Mouse (Mus musculus): ENCODE data around the gene Trak1. TPM values are rescaled to one million over a fixed set of nuclear protein-coding genes. Genes with fewer than 3 reads are reported as not detected.

Gene Trak1
- polyA plus RNA-seq, 1 experiment from 2014 or later = 9.3 TPM

DNA sequence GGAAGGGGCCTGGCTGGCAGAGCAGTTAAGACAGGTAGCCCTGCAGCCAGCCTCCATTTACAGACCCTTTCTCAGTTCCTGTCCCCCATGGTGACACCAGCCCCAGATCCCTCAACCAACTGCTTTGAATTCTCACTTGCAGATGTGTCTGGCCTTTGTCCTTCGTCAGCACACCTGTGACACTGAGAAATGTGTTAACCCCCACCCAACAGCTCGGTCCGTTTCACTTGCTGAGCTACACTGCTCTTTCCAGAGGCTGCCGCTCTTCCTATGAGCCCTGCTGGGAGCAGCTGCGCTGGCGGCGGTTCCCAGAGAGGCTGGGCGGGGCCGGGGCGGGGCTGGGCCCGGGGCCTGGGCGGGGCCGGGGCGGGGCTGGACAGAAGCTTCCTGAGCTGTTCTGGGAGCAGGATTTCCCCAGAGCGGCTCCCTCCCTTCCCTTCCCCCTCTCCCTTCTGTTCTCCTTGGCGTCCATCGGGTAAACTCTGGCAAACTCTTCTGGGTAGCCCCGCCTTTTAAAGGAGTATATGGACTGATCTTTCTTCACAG, 74.1 kb downstream of the Trak1 start:
- no peaks in the 10 kb centered on the region for H3K9me3 ChIP-seq (ENCODE audit: control insufficient read depth, low read length)
- WGBS = 1% methylated on average over 18 of the region's 18 CpGs
- peaks cover 23% of the 10 kb centered on the region for H3K4me1 ChIP-seq (ENCODE audit: control insufficient read depth, insufficient read depth, low read length)
- ATAC-seq (ENCODE audit: insufficient number of reproducible peaks, low FRiP score, low TSS enrichment, low read depth) (peak; percentile 89), DNase-seq (ENCODE audit: low spot score) (peak; percentile 92)
- H3K27ac ChIP-seq (replicated peaks; ENCODE audit: low read depth, low read length) = peak overlapping the region; percentile 84
- no peaks in the 10 kb centered on the region for H3K27me3 ChIP-seq (ENCODE audit: control insufficient read depth, insufficient read depth, low read length)
- H3K4me3 ChIP-seq (ENCODE audit: low read depth, low read length) = peak overlapping the region; percentile 14
- H3K36me3 ChIP-seq (ENCODE audit: control insufficient read depth, insufficient read depth, low read length) = no peaks in the 10 kb centered on the region
- H3K9ac ChIP-seq (ENCODE audit: low read length) = peak overlapping the region; percentile 43
- peak overlapping the region; percentile 56 for H3K4me2 ChIP-seq (ENCODE audit: low read depth, severe bottlenecking)

- DNase-seq (ENCODE audit: low spot score) (no peak), ATAC-seq (ENCODE audit: insufficient number of reproducible peaks, low FRiP score, low TSS enrichment, low read depth) (peak; percentile 64)
- Histone ChIP-seq H3K27ac (replicated peaks; ENCODE audit: low read depth, low read length) (peak overlapping the region; percentile 84), H3K9me3 (ENCODE audit: control insufficient read depth, low read length) (no peaks in the 10 kb centered on the region), H3K36me3 (ENCODE audit: control insufficient read depth, insufficient read depth, low read length) (no peaks in the 10 kb centered on the region), H3K4me3 (ENCODE audit: low read depth, low read length) (peak overlapping the region; percentile 14), H3K9ac (ENCODE audit: low read length) (peak overlapping the region; percentile 43), H3K4me2 (ENCODE audit: low read depth, severe bottlenecking) (peak overlapping the region; percentile 56), H3K4me1 (ENCODE audit: control insufficient read depth, insufficient read depth, low read length) (peaks cover 23% of the 10 kb centered on the region), H3K27me3 (ENCODE audit: control insufficient read depth, insufficient read depth, low read length) (no peaks in the 10 kb centered on the region)
- 4% methylated on average over 11 of the region's 13 CpGs for WGBS
Measured at GRCm38 (mm10) chr9:121371946-121372646, 74.8 kb downstream of the Trak1 start.

- 39% methylated on average over 13 of the region's 13 CpGs for WGBS
- Histone ChIP-seq H3K9ac (ENCODE audit: low read length) (no peak overlapping the region), H3K27ac (replicated peaks; ENCODE audit: low read depth, low read length) (no peak overlapping the region), H3K36me3 (ENCODE audit: control insufficient read depth, insufficient read depth, low read length) (no peaks in the 10 kb centered on the region), H3K4me2 (ENCODE audit: low read depth, severe bottlenecking) (no peak overlapping the region), H3K4me3 (ENCODE audit: low read depth, low read length) (no peak overlapping the region), H3K4me1 (ENCODE audit: control insufficient read depth, insufficient read depth, low read length) (peaks cover 23% of the 10 kb centered on the region), H3K9me3 (ENCODE audit: control insufficient read depth, low read length) (no peaks in the 10 kb centered on the region), H3K27me3 (ENCODE audit: control insufficient read depth, insufficient read depth, low read length) (no peaks in the 10 kb centered on the region)
- ATAC-seq (ENCODE audit: insufficient number of reproducible peaks, low FRiP score, low TSS enrichment, low read depth) (no peak), DNase-seq (ENCODE audit: low spot score) (no peak)
Measured at GRCm38 (mm10) chr9:121373107-121373506, 75.8 kb downstream of the Trak1 start.

- H3K27me3 ChIP-seq (ENCODE audit: control insufficient read depth, insufficient read depth, low read length) = no peaks in the 10 kb centered on the region
- no peaks in the 10 kb centered on the region for H3K36me3 ChIP-seq (ENCODE audit: control insufficient read depth, insufficient read depth, low read length)
- no peak overlapping the region for H3K4me3 ChIP-seq (ENCODE audit: low read depth, low read length)
- no peak overlapping the region for H3K9ac ChIP-seq (ENCODE audit: low read length)
- peaks cover 23% of the 10 kb centered on the region for H3K4me1 ChIP-seq (ENCODE audit: control insufficient read depth, insufficient read depth, low read length)
- no peak for ATAC-seq (ENCODE audit: insufficient number of reproducible peaks, low FRiP score, low TSS enrichment, low read depth)
- H3K27ac ChIP-seq (replicated peaks; ENCODE audit: low read depth, low read length) = no peak overlapping the region; the same call in 1 of the 2 replicates
- H3K9me3 ChIP-seq (ENCODE audit: control insufficient read depth, low read length) = no peaks in the 10 kb centered on the region
- DNase-seq (ENCODE audit: low spot score) = no peak
- no peak overlapping the region for H3K4me2 ChIP-seq (ENCODE audit: low read depth, severe bottlenecking)
- WGBS = 60% methylated on average over 4 of the region's 4 CpGs
Measured at GRCm38 (mm10) chr9:121373512-121373911, 76.2 kb downstream of the Trak1 start.

- peaks cover 23% of the 10 kb centered on the region for H3K4me1 ChIP-seq (ENCODE audit: control insufficient read depth, insufficient read depth, low read length)
- H3K9me3 ChIP-seq (ENCODE audit: control insufficient read depth, low read length) = no peaks in the 10 kb centered on the region
- no peaks in the 10 kb centered on the region for H3K36me3 ChIP-seq (ENCODE audit: control insufficient read depth, insufficient read depth, low read length)
- ATAC-seq (ENCODE audit: insufficient number of reproducible peaks, low FRiP score, low TSS enrichment, low read depth) (no peak; the same call in 1 of the 2 replicates), DNase-seq (ENCODE audit: low spot score) (peak; percentile 86)
- H3K27ac ChIP-seq (replicated peaks; ENCODE audit: low read depth, low read length) = no peak overlapping the region; the same call in 1 of the 2 replicates
- H3K9ac ChIP-seq (ENCODE audit: low read length) = no peak overlapping the region
- WGBS = 26% methylated on average over 9 of the region's 9 CpGs
- H3K4me2 ChIP-seq (ENCODE audit: low read depth, severe bottlenecking) = no peak overlapping the region
- H3K4me3 ChIP-seq (ENCODE audit: low read depth, low read length) = no peak overlapping the region
- no peaks in the 10 kb centered on the region for H3K27me3 ChIP-seq (ENCODE audit: control insufficient read depth, insufficient read depth, low read length)
Measured at GRCm38 (mm10) chr9:121374076-121374863, 77.0 kb downstream of the Trak1 start.

GRCm38 (mm10) chr9:121374864-121375255, 77.6 kb downstream of the Trak1 start:
- no peaks in the 10 kb centered on the region for H3K9me3 ChIP-seq (ENCODE audit: control insufficient read depth, low read length)
- no peak overlapping the region for H3K9ac ChIP-seq (ENCODE audit: low read length)
- H3K27ac ChIP-seq (replicated peaks; ENCODE audit: low read depth, low read length) = no peak overlapping the region
- no peak for ATAC-seq (ENCODE audit: insufficient number of reproducible peaks, low FRiP score, low TSS enrichment, low read depth)
- no peaks in the 10 kb centered on the region for H3K36me3 ChIP-seq (ENCODE audit: control insufficient read depth, insufficient read depth, low read length)
- WGBS = 90% methylated on average over 5 of the region's 5 CpGs
- H3K4me2 ChIP-seq (ENCODE audit: low read depth, severe bottlenecking) = no peak overlapping the region
- no peak overlapping the region for H3K4me3 ChIP-seq (ENCODE audit: low read depth, low read length)
- no peaks in the 10 kb centered on the region for H3K27me3 ChIP-seq (ENCODE audit: control insufficient read depth, insufficient read depth, low read length)
- H3K4me1 ChIP-seq (ENCODE audit: control insufficient read depth, insufficient read depth, low read length) = peaks cover 23% of the 10 kb centered on the region
- DNase-seq (ENCODE audit: low spot score) = no peak

DNA sequence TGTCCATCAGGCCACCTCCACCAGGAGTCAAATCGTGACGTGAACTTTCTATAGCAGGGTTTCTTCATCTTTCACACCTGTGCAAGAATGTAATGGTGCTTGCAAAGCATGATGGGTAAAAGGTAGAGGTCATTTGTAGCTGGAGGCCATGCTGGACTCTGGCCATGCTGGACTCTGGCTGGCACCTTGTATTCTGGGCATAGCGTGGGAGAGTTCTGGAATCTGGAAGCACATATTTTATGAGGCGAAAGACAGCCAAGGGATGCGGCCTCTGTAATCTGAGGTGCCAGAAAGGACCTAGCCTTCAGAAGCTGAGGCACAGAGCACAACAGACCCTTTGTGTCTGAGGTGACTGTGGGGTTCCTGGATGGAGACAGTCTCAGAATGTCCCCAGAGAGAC, 78.8 kb downstream of the Trak1 start:
- 90% methylated on average over 5 of the region's 5 CpGs for WGBS
- Histone ChIP-seq H3K27me3 (ENCODE audit: control insufficient read depth, insufficient read depth, low read length) (no peaks in the 10 kb centered on the region), H3K4me3 (ENCODE audit: low read depth, low read length) (no peak overlapping the region), H3K4me1 (ENCODE audit: control insufficient read depth, insufficient read depth, low read length) (peaks cover 13% of the 10 kb centered on the region), H3K4me2 (ENCODE audit: low read depth, severe bottlenecking) (no peak overlapping the region), H3K36me3 (ENCODE audit: control insufficient read depth, insufficient read depth, low read length) (no peaks in the 10 kb centered on the region), H3K9me3 (ENCODE audit: control insufficient read depth, low read length) (no peaks in the 10 kb centered on the region), H3K9ac (ENCODE audit: low read length) (no peak overlapping the region), H3K27ac (replicated peaks; ENCODE audit: low read depth, low read length) (no peak overlapping the region)
- DNase-seq (ENCODE audit: low spot score) (no peak), ATAC-seq (ENCODE audit: insufficient number of reproducible peaks, low FRiP score, low TSS enrichment, low read depth) (no peak)

- no peak overlapping the region for H3K27ac ChIP-seq (replicated peaks; ENCODE audit: low read depth, low read length)
- no peak for DNase-seq (ENCODE audit: low spot score)
- no peak overlapping the region for H3K4me3 ChIP-seq (ENCODE audit: low read depth, low read length)
- H3K4me2 ChIP-seq (ENCODE audit: low read depth, severe bottlenecking) = no peak overlapping the region
- no peaks in the 10 kb centered on the region for H3K4me1 ChIP-seq (ENCODE audit: control insufficient read depth, insufficient read depth, low read length)
- no peaks in the 10 kb centered on the region for H3K9me3 ChIP-seq (ENCODE audit: control insufficient read depth, low read length)
- WGBS = 78% methylated on average over 10 of the region's 11 CpGs
- H3K36me3 ChIP-seq (ENCODE audit: control insufficient read depth, insufficient read depth, low read length) = no peaks in the 10 kb centered on the region
- H3K27me3 ChIP-seq (ENCODE audit: control insufficient read depth, insufficient read depth, low read length) = no peaks in the 10 kb centered on the region
- no peak for ATAC-seq (ENCODE audit: insufficient number of reproducible peaks, low FRiP score, low TSS enrichment, low read depth)
- no peak overlapping the region for H3K9ac ChIP-seq (ENCODE audit: low read length)
Measured at GRCm38 (mm10) chr9:121380310-121380920, 83.1 kb downstream of the Trak1 start.

All from limb, embryonic 11.5 days (tissue).